Mouse (Mus musculus) gastrocnemius, postnatal 10 days (tissue): Measurements from ENCODE around the gene Sapcd2. TPM values are rescaled to one million over a fixed set of nuclear protein-coding genes. Genes with fewer than 3 reads are reported as not detected.

ENCODE experiments used
- DNase-seq: peaks from one replicate; pipeline ENCODE4 v3.0.0; 2021; ENCODE audit warnings: mixed read lengths
- long read RNA-seq, 2 experiments: library from polyadenylated mRNA; stranded (forward); transcript quantifications; one replicate each; pipeline ENCODE4 v2.0.0; 2021
- total RNA-seq, 2 experiments: library from RNA; stranded (reverse); gene quantifications; 2 replicates each; pipeline ENCODE4 v1.2.3; 2021

Sapcd2 gene
- total RNA-seq: 1 to 10 TPM; 2.1 to 3.7 TPM
- long read RNA-seq, experiment 1, partial matches to known transcripts: 2 of 5 reads
- long read RNA-seq, experiment 1, other reads (novel, unspliced or antisense): 0 of 5 reads
- long read RNA-seq, experiment 2, partial matches to known transcripts: 0 of 3 reads
- long read RNA-seq, experiment 2, other reads (novel, unspliced or antisense): 0 of 3 reads

- peak; percentile 77 for DNase-seq
These were observed at the start of gene Sapcd2 for GRCm38 (mm10) chr2:25371764-25372643. TSS of gene Sapcd2 (plus strand) at chr2:25372321.

- DNase-seq: no peak
These were observed 46.1 kb upstream of the Sapcd2 start for GRCm38 (mm10) chr2:25326036-25326435.

- no peak for DNase-seq
These were observed 43.7 kb upstream of the Sapcd2 start for GRCm38 (mm10) chr2:25328440-25328839.

- no peak for DNase-seq
These were observed 40.7 kb upstream of the Sapcd2 start for GRCm38 (mm10) chr2:25331470-25331869.

GRCm38 (mm10) chr2:25332286-25333160, 39.6 kb upstream of the Sapcd2 start, which contains the start of gene Man1b1:
TSS of gene Man1b1 (plus strand) at chr2:25332338.
- peak; percentile 99 for DNase-seq

- DNase-seq: no peak
These were observed 38.6 kb upstream of the Sapcd2 start for GRCm38 (mm10) chr2:25333569-25333968.

GRCm38 (mm10) chr2:25338303-25338702, 33.8 kb upstream of the Sapcd2 start:
- DNase-seq: no peak

- DNase-seq: no peak
These were observed 24.0 kb upstream of the Sapcd2 start for GRCm38 (mm10) chr2:25348162-25348561.

- DNase-seq: no peak
These were observed 22.6 kb upstream of the Sapcd2 start for GRCm38 (mm10) chr2:25349499-25349898.

GRCm38 (mm10) chr2:25350701-25351100, 21.4 kb upstream of the Sapcd2 start:
- no peak for DNase-seq

GRCm38 (mm10) chr2:25354211-25354610, 17.9 kb upstream of the Sapcd2 start:
- no peak for DNase-seq

GRCm38 (mm10) chr2:25355419-25356066, 16.6 kb upstream of the Sapcd2 start:
- DNase-seq: no peak

GRCm38 (mm10) chr2:25356208-25357079, 15.7 kb upstream of the Sapcd2 start, which contains the start of gene Dpp7:
TSS of gene Dpp7 (minus strand) at chr2:25356359.
- DNase-seq: peak; percentile 68

- DNase-seq: no peak
These were observed 12.3 kb upstream of the Sapcd2 start for GRCm38 (mm10) chr2:25359848-25360247.

GRCm38 (mm10) chr2:25363478-25364178, 8.5 kb upstream of the Sapcd2 start:
- no peak for DNase-seq

GRCm38 (mm10) chr2:25364313-25364712, 7.8 kb upstream of the Sapcd2 start:
- no peak for DNase-seq

- no peak for DNase-seq
These were observed 7.4 kb upstream of the Sapcd2 start for GRCm38 (mm10) chr2:25364761-25365090.

GRCm38 (mm10) chr2:25365091-25365761, 6.9 kb upstream of the Sapcd2 start, which contains the start of gene Uap1l1:
TSS of gene Uap1l1 (minus strand) at chr2:25365682.
- peak; percentile 82 for DNase-seq

GRCm38 (mm10) chr2:25369996-25370395, 2.1 kb upstream of the Sapcd2 start:
- no peak for DNase-seq
